Mouse (Mus musculus) lung, embryonic 16.5 days (tissue): ENCODE results near the gene Ttll5. TPM values are rescaled to one million over a fixed set of nuclear protein-coding genes. Genes with fewer than 3 reads are reported as not detected.

ENCODE experiments used
- ATAC-seq: fragments of 200-750 bp; cut with Nextera tagmentation; 2 replicates; pipeline ENCODE4 v1.8.0; 2017; ENCODE audit warnings: low read depth, mild to moderate bottlenecking, moderate library complexity
- H3K27ac ChIP-seq: fragments of 300-500 bp; sonication (generic); 2 replicates; pipeline ENCODE4 v1.5.1; 2014; ENCODE audit warnings: mild to moderate bottlenecking, control low read depth, low read length
- H3K27me3 ChIP-seq: fragments of 300-500 bp; sonication (generic); 2 replicates; pipeline ENCODE4 v1.6.1; 2014; ENCODE audit warnings: low read depth, low read length, mixed read lengths; ENCODE audit not compliant: control insufficient read depth, insufficient read depth
- H3K36me3 ChIP-seq: fragments of 300-500 bp; sonication (generic); 2 replicates; pipeline ENCODE4 v1.6.1; 2014; ENCODE audit warnings: low read length; ENCODE audit not compliant: control insufficient read depth, insufficient read depth
- H3K4me1 ChIP-seq: fragments of 300-500 bp; sonication (generic); replicated peaks from 2 replicates; pipeline ENCODE4 v1.6.1; 2014; ENCODE audit warnings: low read length, mixed read lengths; ENCODE audit not compliant: control insufficient read depth, insufficient read depth
- H3K4me2 ChIP-seq: fragments of 300-500 bp; sonication (generic); 2 replicates; pipeline ENCODE4 v1.6.1; 2014; ENCODE audit warnings: low read depth, low read length, control low read depth
- H3K4me3 ChIP-seq: fragments of 300-500 bp; sonication (generic); 2 replicates; pipeline ENCODE4 v1.5.1; 2014; ENCODE audit warnings: mild to moderate bottlenecking, low read length, control low read depth
- H3K9ac ChIP-seq: fragments of 300-500 bp; sonication (generic); 2 replicates; pipeline ENCODE4 v1.6.1; 2014; ENCODE audit warnings: low read length, control low read depth
- H3K9me3 ChIP-seq: fragments of 300-500 bp; sonication (generic); 2 replicates; pipeline ENCODE4 v1.6.1; 2016; ENCODE audit warnings: low read length; ENCODE audit not compliant: control insufficient read depth
- WGBS: fragments of 180-500 bp; shearing (Covaris S2); extraction: QIAGEN DNeasy Blood & Tissue Kit; methylation state at CpG from one replicate; pipeline ENCODE4 v1.1.7; 2014; 5-methylcytosine and 5-hydroxymethylcytosine counted together
- polyA plus RNA-seq: library from polyadenylated mRNA; unstranded; fragments of >200 nt; fragmentation: Nextera tagmentation; extraction: Ambion mirVana; gene quantifications from 2 replicates; pipeline ENCODE4 v1.2.1, GENCODE M21; 2015

Gene Ttll5
- polyA plus RNA-seq, 1 experiment from 2014 or later: 17.5 TPM

DNA sequence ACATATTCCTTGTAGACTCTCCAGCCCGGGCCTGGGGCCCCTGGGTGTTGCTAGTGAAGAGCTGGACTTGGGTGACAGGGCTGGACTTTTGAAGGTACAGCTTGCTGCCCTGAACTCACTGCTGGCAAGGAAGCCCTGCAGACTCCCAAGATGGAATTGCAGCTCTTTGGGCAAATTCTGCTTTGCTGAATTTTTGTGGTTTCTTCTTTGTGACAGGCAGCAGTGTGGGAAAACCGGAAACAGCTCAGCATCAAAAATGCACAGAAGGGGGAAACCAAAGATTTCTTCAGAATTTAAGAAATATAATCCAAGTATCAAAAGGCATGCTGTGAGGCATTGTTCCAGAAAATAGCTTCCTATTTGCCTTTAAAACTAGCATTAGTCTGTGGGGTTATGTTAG, 189.7 kb downstream of the Ttll5 start:
- no peak overlapping the region for H3K4me2 ChIP-seq

GRCm38 (mm10) chr12:86014621-86015020, 190.2 kb downstream of the Ttll5 start:
- Histone ChIP-seq H3K9ac (no peak overlapping the region), H3K4me3 (no peak overlapping the region), H3K27ac (no peak overlapping the region), H3K27me3 (no peaks in the 10 kb centered on the region), H3K4me1 (no peaks in the 10 kb centered on the region; the same call in 1 of the 2 replicates), H3K36me3 (no peaks in the 10 kb centered on the region), H3K4me2 (no peak overlapping the region), H3K9me3 (no peaks in the 10 kb centered on the region)
- no peak for ATAC-seq
- 87% methylated on average over 3 of the region's 3 CpGs for WGBS

More for the DNA sequence above, 189.7 kb downstream of the Ttll5 start:
- no peak overlapping the region for H3K27ac ChIP-seq
- H3K36me3 ChIP-seq: no peaks in the 10 kb centered on the region
- H3K9me3 ChIP-seq: no peaks in the 10 kb centered on the region
- H3K9ac ChIP-seq: no peak overlapping the region
- H3K4me3 ChIP-seq: no peak overlapping the region
- WGBS: 83% methylated on average over 2 of the region's 2 CpGs
- H3K27me3 ChIP-seq: no peaks in the 10 kb centered on the region
- no peak for ATAC-seq
- no peaks in the 10 kb centered on the region; the same call in 1 of the 2 replicates for H3K4me1 ChIP-seq

GRCm38 (mm10) chr12:86015114-86015513, 190.7 kb downstream of the Ttll5 start:
- H3K9me3 ChIP-seq: no peaks in the 10 kb centered on the region
- no peak for ATAC-seq
- no peak overlapping the region for H3K9ac ChIP-seq
- H3K36me3 ChIP-seq: no peaks in the 10 kb centered on the region
- WGBS: 75% methylated on average over 2 of the region's 2 CpGs
- no peak overlapping the region for H3K27ac ChIP-seq
- H3K4me2 ChIP-seq: no peak overlapping the region
- H3K27me3 ChIP-seq: no peaks in the 10 kb centered on the region
- no peaks in the 10 kb centered on the region; the same call in 1 of the 2 replicates for H3K4me1 ChIP-seq
- no peak overlapping the region for H3K4me3 ChIP-seq

GRCm38 (mm10) chr12:86017360-86017759, 192.9 kb downstream of the Ttll5 start:
- Histone ChIP-seq H3K4me3 (no peak overlapping the region), H3K9ac (no peak overlapping the region), H3K27ac (no peak overlapping the region), H3K4me1 (peaks cover 15% of the 10 kb centered on the region), H3K36me3 (no peaks in the 10 kb centered on the region), H3K9me3 (no peaks in the 10 kb centered on the region), H3K27me3 (no peaks in the 10 kb centered on the region), H3K4me2 (no peak overlapping the region)
- 58% methylated on average over 5 of the region's 5 CpGs for WGBS
- no peak for ATAC-seq

DNA sequence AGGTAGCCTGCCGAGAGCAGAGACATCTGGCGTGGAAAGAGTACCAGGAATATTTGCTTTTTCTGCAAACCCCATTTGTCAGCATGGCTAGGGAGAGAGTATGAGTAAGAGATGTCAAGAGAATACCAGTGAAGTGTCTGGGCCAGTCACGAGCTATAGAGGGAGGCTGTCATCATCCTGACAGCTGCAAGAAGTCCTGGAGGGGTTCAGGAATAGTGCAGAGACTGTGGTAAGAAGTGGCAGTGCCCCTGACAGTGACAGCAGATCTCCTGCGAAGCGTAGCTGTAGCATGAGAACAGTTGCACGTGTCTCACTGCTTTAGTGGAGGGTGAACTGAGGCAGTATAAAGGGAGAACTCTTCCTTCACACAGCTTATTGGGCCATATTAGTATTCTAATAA, 197.1 kb downstream of the Ttll5 start:
- no peaks in the 10 kb centered on the region for H3K36me3 ChIP-seq
- WGBS: 48% methylated on average over 6 of the region's 6 CpGs
- H3K4me2 ChIP-seq: no peak overlapping the region
- H3K9me3 ChIP-seq: no peaks in the 10 kb centered on the region
- H3K4me1 ChIP-seq: peaks cover 32% of the 10 kb centered on the region
- H3K9ac ChIP-seq: no peak overlapping the region
- no peak for ATAC-seq
- H3K27me3 ChIP-seq: no peaks in the 10 kb centered on the region
- H3K4me3 ChIP-seq: no peak overlapping the region
- H3K27ac ChIP-seq: peak overlapping the region; percentile 24; the same call in 1 of the 2 replicates

GRCm38 (mm10) chr12:86022282-86022984, 198.0 kb downstream of the Ttll5 start:
- Histone ChIP-seq H3K27ac (peak overlapping the region; percentile 75), H3K4me2 (no peak overlapping the region), H3K27me3 (no peaks in the 10 kb centered on the region), H3K9me3 (no peaks in the 10 kb centered on the region), H3K9ac (no peak overlapping the region), H3K36me3 (no peaks in the 10 kb centered on the region), H3K4me3 (no peak overlapping the region), H3K4me1 (peaks cover 35% of the 10 kb centered on the region)
- peak; percentile 22; the same call in 1 of the 2 replicates for ATAC-seq
- 39% methylated on average over 9 of the region's 9 CpGs for WGBS

- Histone ChIP-seq H3K4me3 (no peak overlapping the region), H3K4me2 (no peak overlapping the region), H3K27me3 (no peaks in the 10 kb centered on the region), H3K9me3 (no peaks in the 10 kb centered on the region), H3K27ac (peak overlapping the region; percentile 75), H3K4me1 (peaks cover 35% of the 10 kb centered on the region), H3K36me3 (no peaks in the 10 kb centered on the region), H3K9ac (no peak overlapping the region)
- 54% methylated on average over 4 of the region's 4 CpGs for WGBS
- ATAC-seq: peak; percentile 88
Measured at GRCm38 (mm10) chr12:86023081-86023871, 198.8 kb downstream of the Ttll5 start.

GRCm38 (mm10) chr12:86024426-86024825, 200.0 kb downstream of the Ttll5 start:
- H3K27me3 ChIP-seq: no peaks in the 10 kb centered on the region
- no peak overlapping the region for H3K9ac ChIP-seq
- H3K9me3 ChIP-seq: no peaks in the 10 kb centered on the region
- peaks cover 35% of the 10 kb centered on the region for H3K4me1 ChIP-seq
- H3K4me2 ChIP-seq: no peak overlapping the region
- peak overlapping the region; percentile 75 for H3K27ac ChIP-seq
- ATAC-seq: no peak
- 57% methylated on average over 4 of the region's 4 CpGs for whole genome bisulfite sequencing
- H3K36me3 ChIP-seq: no peaks in the 10 kb centered on the region
- H3K4me3 ChIP-seq: no peak overlapping the region

DNA sequence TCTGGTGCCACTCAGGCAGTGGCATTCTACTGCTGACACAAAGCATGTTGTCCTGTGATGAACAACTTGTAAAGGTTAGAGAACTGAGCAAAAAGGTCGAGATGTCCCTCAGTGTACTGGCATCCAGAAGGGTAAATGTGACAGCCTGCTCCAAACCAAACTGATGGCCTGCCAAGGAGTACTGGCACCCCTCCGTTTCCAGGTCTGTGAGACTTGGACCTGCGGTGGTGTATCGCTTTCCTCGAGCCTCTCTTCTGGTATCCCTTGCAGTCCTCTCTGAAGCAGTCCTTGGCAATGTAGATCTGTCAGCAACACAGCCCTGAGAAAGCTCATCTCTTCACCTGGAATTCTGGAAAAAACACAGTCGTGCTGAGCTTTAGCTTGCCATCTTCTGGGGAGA, 201.0 kb downstream of the Ttll5 start:
- Histone ChIP-seq H3K4me3 (no peak overlapping the region), H3K9me3 (no peaks in the 10 kb centered on the region), H3K27ac (no peak overlapping the region), H3K36me3 (no peaks in the 10 kb centered on the region), H3K27me3 (no peaks in the 10 kb centered on the region), H3K4me1 (peaks cover 35% of the 10 kb centered on the region), H3K4me2 (no peak overlapping the region), H3K9ac (no peak overlapping the region)
- ATAC-seq: no peak
- 86% methylated on average over 6 of the region's 6 CpGs for WGBS
